In the genomic region with DNA sequence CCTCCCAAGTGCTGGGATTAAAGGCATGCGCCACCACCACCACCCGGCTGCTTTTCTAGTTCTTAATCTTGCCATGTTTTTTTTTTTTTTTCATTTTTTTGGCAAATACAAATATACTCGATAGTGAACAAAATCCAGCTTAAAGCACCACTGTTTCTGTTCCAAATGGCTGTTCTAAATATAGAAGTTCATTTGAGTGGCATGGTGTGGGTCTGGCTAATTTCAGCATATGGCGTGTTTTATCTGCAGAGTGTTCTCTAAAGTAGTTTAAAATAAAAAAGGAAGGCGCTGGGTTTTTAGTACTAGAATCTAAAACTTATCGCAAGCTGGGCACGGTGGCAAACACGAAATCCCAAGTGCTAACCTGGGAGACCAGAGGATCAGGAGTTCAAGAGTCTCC, we compare ENCODE assay signal across 21 mouse cellular contexts. TPM values are rescaled to one million over a fixed set of nuclear protein-coding genes. Genes with fewer than 3 reads are reported as not detected.
A peak's percentile ranks its signal among the peaks of the same experiment; 100 is the strongest.
DNase-seq lines count a peak whose midpoint lies in the region; ATAC-seq and TF ChIP-seq lines count a peak whose summit lies in the region.
"Had no signal": no experiment of that assay in that cellular context is flagged by ENCODE, and none has a peak within 500 bp of the region (broad histone marks: within the 10 kb centered on the region; RNA-seq: fewer than 3 reads in every experiment).

No protein-coding gene starts in this region.

- peak overlapping the region; percentile 78 for H3K27ac ChIP-seq in heart, embryonic 15.5 days
- H3K27ac ChIP-seq in stomach, embryonic 16.5 days (ENCODE audit: low read length) = peak overlapping the region; percentile 24; the same call in 1 of the 2 replicates
- H3K27ac ChIP-seq in stomach, postnatal 0 days (replicated peaks) = no peak overlapping the region
- H3K27ac ChIP-seq: embryonic facial prominence, embryonic 12.5 days; forebrain, embryonic 15.5 days; hindbrain, embryonic 13.5 days; hindbrain, postnatal 0 days had no signal

- intact Hi-C loops in heart, postnatal 36 days (cut with DNase I) = loop anchor here (5.0 to 10.0 kb wide), 2 partner anchors 360 to 547 kb away; a partner anchor contains a TSS

- no peak overlapping the region for H3K4me3 ChIP-seq in heart, embryonic 15.5 days
- H3K4me3 ChIP-seq in stomach, embryonic 16.5 days (replicated peaks; ENCODE audit: low read length) = no peak overlapping the region
- H3K4me3 ChIP-seq in stomach, postnatal 0 days (ENCODE audit: low read depth, low read length) = no peak overlapping the region
- H3K4me3 ChIP-seq: embryonic facial prominence, embryonic 12.5 days; forebrain, embryonic 15.5 days; hindbrain, embryonic 13.5 days had no signal

- H3K4me1 ChIP-seq in heart, embryonic 15.5 days (replicated peaks) = peaks cover 4% of the 10 kb centered on the region
- H3K4me1 ChIP-seq in stomach, embryonic 16.5 days (ENCODE audit: control insufficient read depth, insufficient read depth, low read length) = no peaks in the 10 kb centered on the region
- no peaks in the 10 kb centered on the region for H3K4me1 ChIP-seq in stomach, postnatal 0 days (replicated peaks; ENCODE audit: control insufficient read depth, insufficient read depth)
- H3K4me1 ChIP-seq: embryonic facial prominence, embryonic 12.5 days had no signal

- H3K36me3 ChIP-seq in heart, embryonic 15.5 days = peaks cover 15% of the 10 kb centered on the region
- H3K36me3 ChIP-seq in stomach, embryonic 16.5 days (ENCODE audit: control insufficient read depth, insufficient read depth, low read length) = 0 out of 2 replicates have a peak, but pooled peaks cover 3% of the 10 kb centered on the region
- H3K36me3 ChIP-seq in stomach, postnatal 0 days (ENCODE audit: control insufficient read depth, insufficient read depth, low read length) = peaks cover 3% of the 10 kb centered on the region; the same call in 1 of the 2 replicates
- H3K36me3 ChIP-seq: forebrain, embryonic 15.5 days had no signal

- H3K9me3 ChIP-seq in heart, embryonic 15.5 days (replicated peaks) = no peaks in the 10 kb centered on the region
- H3K9me3 ChIP-seq in stomach, embryonic 16.5 days (replicated peaks; ENCODE audit: control insufficient read depth, low read length) = no peaks in the 10 kb centered on the region
- no peaks in the 10 kb centered on the region for H3K9me3 ChIP-seq in stomach, postnatal 0 days (ENCODE audit: control insufficient read depth, low read length)
- H3K9me3 ChIP-seq: embryonic facial prominence, embryonic 12.5 days; forebrain, embryonic 15.5 days; hindbrain, embryonic 13.5 days had no signal

- H3K27me3 ChIP-seq in heart, embryonic 15.5 days = no peaks in the 10 kb centered on the region
- H3K27me3 ChIP-seq in stomach, embryonic 16.5 days (ENCODE audit: control insufficient read depth, insufficient read depth, low read length) = no peaks in the 10 kb centered on the region
- no peaks in the 10 kb centered on the region for H3K27me3 ChIP-seq in stomach, postnatal 0 days (ENCODE audit: control insufficient read depth, insufficient read depth, low read length)
- H3K27me3 ChIP-seq: embryonic facial prominence, embryonic 12.5 days; forebrain, embryonic 15.5 days; hindbrain, embryonic 13.5 days; Patski had no signal

- no peak overlapping the region; the same call in 1 of the 2 replicates for H3K4me2 ChIP-seq in heart, embryonic 15.5 days
- H3K4me2 ChIP-seq in stomach, embryonic 16.5 days (ENCODE audit: low read depth, low read length) = no peak overlapping the region
- no peak overlapping the region for H3K4me2 ChIP-seq in stomach, postnatal 0 days (replicated peaks; ENCODE audit: low read depth)
- H3K4me2 ChIP-seq: embryonic facial prominence, embryonic 12.5 days; forebrain, embryonic 15.5 days; hindbrain, embryonic 13.5 days had no signal

- TF ChIP-seq CTCF in stomach, postnatal 0 days (IDR thresholded peaks at IDR 0.05; ENCODE audit: low read depth) = no peak

- DNase-seq in frontal cortex, postnatal 14 days (ENCODE audit: low spot score in 2 of 2) = no peak
- DNase-seq in heart, postnatal 36 days = no peak
- no peak for DNase-seq in stomach, postnatal 0 days (ENCODE audit: low spot score)
- DNase-seq in cerebellum, adult 9-10 months = no peak
- DNase-seq: adrenal gland, postnatal 14 days; B cell, adult 2 months; cerebellum, adult 18-20 months; cerebellum, postnatal 10 days; gastrocnemius, postnatal 14 days; kidney, adult 11 months; kidney, adult 9 months had no signal

- peak; percentile 53 for ATAC-seq in frontal cortex, adult (ENCODE audit: low TSS enrichment)
- no peak for ATAC-seq in heart, embryonic 15.5 days (replicated peaks; ENCODE audit: insufficient number of reproducible peaks, insufficient read depth, low FRiP score, low read depth)
- ATAC-seq in stomach, embryonic 16.5 days (ENCODE audit: insufficient read depth, low FRiP score) = no peak
- ATAC-seq in stomach, postnatal 0 days (ENCODE audit: low FRiP score, low TSS enrichment) = no peak
- ATAC-seq: activated CD4-positive, CD25-positive, alpha-beta regulatory T cell, adult 4 months; CD4-positive, CD25-positive, alpha-beta regulatory T cell, adult 4 months; forebrain, embryonic 15.5 days; hindbrain, postnatal 0 days; Patski had no signal

- WGBS in heart, embryonic 15.5 days = 42% methylated on average over 8 of the region's 8 CpGs
- WGBS in stomach, embryonic 16.5 days = 76% methylated on average over 8 of the region's 8 CpGs
- WGBS in stomach, postnatal 0 days = 61% methylated on average over 8 of the region's 8 CpGs

- no peak overlapping the region for H3K9ac ChIP-seq in heart, embryonic 15.5 days
- H3K9ac ChIP-seq in stomach, embryonic 16.5 days (ENCODE audit: low read length) = no peak overlapping the region
- H3K9ac ChIP-seq in stomach, postnatal 0 days (ENCODE audit: low read length) = no peak overlapping the region
- H3K9ac ChIP-seq: embryonic facial prominence, embryonic 12.5 days; forebrain, embryonic 15.5 days; hindbrain, embryonic 13.5 days had no signal

- TF ChIP-seq EP300 in stomach, postnatal 0 days (optimal IDR thresholded peaks at IDR 0.05) = no peak

RNA-seq across cellular contexts. Expression of a gene that starts 40.0 kb away (rescaled TPM):
- 12.3 and 13.2 TPM in 2 replicates for polyA plus RNA-seq in heart, embryonic 15.5 days (2015; fragmentation: Nextera tagmentation; extraction: Ambion mirVana)
- total RNA-seq in heart, postnatal 36 days (2021) = 10 to 100 TPM; 15.0 to 17.0 TPM
- 20.8 and 21.3 TPM in 2 replicates for polyA plus RNA-seq in stomach, embryonic 16.5 days (2015; fragmentation: Nextera tagmentation; extraction: Ambion mirVana)
- polyA plus RNA-seq in stomach, postnatal 0 days (2015; fragmentation: Nextera tagmentation; extraction: Ambion mirVana) = 16.4 and 20.8 TPM in 2 replicates

RNA-seq across cellular contexts. Expression of a gene that starts 59.3 kb away (rescaled TPM):
- polyA plus RNA-seq in heart, embryonic 15.5 days (2015; fragmentation: Nextera tagmentation; extraction: Ambion mirVana) = 15.1 and 19.1 TPM in 2 replicates
- 10 to 100 TPM; 12.4 to 12.5 TPM for total RNA-seq in heart, postnatal 36 days (2021)
- 40.3 and 41.9 TPM in 2 replicates for polyA plus RNA-seq in stomach, embryonic 16.5 days (2015; fragmentation: Nextera tagmentation; extraction: Ambion mirVana)
- 21.2 and 22.1 TPM in 2 replicates for polyA plus RNA-seq in stomach, postnatal 0 days (2015; fragmentation: Nextera tagmentation; extraction: Ambion mirVana)
